ENCODE assay signal across 12 mouse cellular contexts in genomic region chr17:12162824-12163223, GRCm38 (mm10). TPM values are rescaled to one million over a fixed set of nuclear protein-coding genes. Genes with fewer than 3 reads are reported as not detected.
DNase-seq lines count a peak whose midpoint lies in the region; ATAC-seq and TF ChIP-seq lines count a peak whose summit lies in the region.
"Had no signal": no experiment of that assay in that cellular context is flagged by ENCODE, and none has a peak within 500 bp of the region (broad histone marks: within the 10 kb centered on the region; RNA-seq: fewer than 3 reads in every experiment).

No protein-coding gene starts in this region.

- no peaks in the 10 kb centered on the region for H3K27me3 ChIP-seq in hindbrain, embryonic 12.5 days
- no peaks in the 10 kb centered on the region for H3K27me3 ChIP-seq in hindbrain, embryonic 11.5 days (ENCODE audit: control insufficient read depth, insufficient read depth, low read length)
- H3K27me3 ChIP-seq in spleen, adult 2 months (ENCODE audit: control insufficient read depth, insufficient read depth, low read length) = no peaks in the 10 kb centered on the region
- no peaks in the 10 kb centered on the region for H3K27me3 ChIP-seq in embryonic facial prominence, embryonic 12.5 days

- no peak for TF ChIP-seq CTCF in spleen, adult 2 months (IDR thresholded peaks at IDR 0.05; ENCODE audit: extremely low read depth, insufficient read depth, insufficient read length, insufficient replicate concordance)

- WGBS in hindbrain, embryonic 12.5 days = 74% methylated on average over 4 of the region's 4 CpGs
- 83% methylated on average over 4 of the region's 4 CpGs for WGBS in hindbrain, embryonic 11.5 days
- WGBS in spleen, adult 2 months = 67% methylated on average over 4 of the region's 4 CpGs
- 59% methylated on average over 4 of the region's 4 CpGs for WGBS in embryonic facial prominence, embryonic 12.5 days

- H3K4me2 ChIP-seq in hindbrain, embryonic 12.5 days (replicated peaks) = no peak overlapping the region
- H3K4me2 ChIP-seq in hindbrain, embryonic 11.5 days (replicated peaks; ENCODE audit: low read depth, low read length) = no peak overlapping the region
- H3K4me2 ChIP-seq in embryonic facial prominence, embryonic 12.5 days (replicated peaks) = no peak overlapping the region

- no peak for ATAC-seq in hindbrain, embryonic 12.5 days (ENCODE audit: low FRiP score)
- no peak for ATAC-seq in hindbrain, embryonic 11.5 days (ENCODE audit: low FRiP score)
- peak; percentile 48; the same call in 1 of the 2 replicates for ATAC-seq in embryonic facial prominence, embryonic 12.5 days (ENCODE audit: insufficient number of reproducible peaks, insufficient read depth, low FRiP score, low TSS enrichment)
- no peak for ATAC-seq in monocyte, adult 5-6 weeks (replicated peaks; ENCODE audit: insufficient number of reproducible peaks, low FRiP score, low TSS enrichment, poor library complexity, severe bottlenecking)

- peak overlapping the region; percentile 9; the same call in 1 of the 2 replicates for H3K27ac ChIP-seq in hindbrain, embryonic 12.5 days
- H3K27ac ChIP-seq in hindbrain, embryonic 11.5 days (ENCODE audit: low read depth, low read length) = no peak overlapping the region; the same call in 1 of the 2 replicates
- H3K27ac ChIP-seq in spleen, adult 2 months (ENCODE audit: insufficient read depth, low read length) = 0 out of 2 replicates have a peak overlapping the region, but pooled peaks have one; percentile 5
- no peak overlapping the region for H3K27ac ChIP-seq in embryonic facial prominence, embryonic 12.5 days
- H3K27ac ChIP-seq: heart, adult 2 months; macrophage had no signal

- no peak overlapping the region for H3K4me3 ChIP-seq in hindbrain, embryonic 12.5 days
- no peak overlapping the region for H3K4me3 ChIP-seq in hindbrain, embryonic 11.5 days (ENCODE audit: low read depth, low read length)
- H3K4me3 ChIP-seq in spleen, adult 2 months (ENCODE audit: extremely low read depth, insufficient read depth, insufficient read length) = no peak overlapping the region
- no peak overlapping the region for H3K4me3 ChIP-seq in embryonic facial prominence, embryonic 12.5 days
- H3K4me3 ChIP-seq: heart, adult 2 months had no signal

- no peak for TF ChIP-seq POLR2A in spleen, adult 2 months (IDR thresholded peaks at IDR 0.05; ENCODE audit: low read depth, low read length)

- no peak overlapping the region; the same call in 1 of the 2 replicates for H3K9ac ChIP-seq in hindbrain, embryonic 12.5 days
- no peak overlapping the region for H3K9ac ChIP-seq in hindbrain, embryonic 11.5 days (ENCODE audit: low read depth, low read length)
- H3K9ac ChIP-seq in embryonic facial prominence, embryonic 12.5 days = no peak overlapping the region

- H3K4me1 ChIP-seq in hindbrain, embryonic 12.5 days = peaks cover 18% of the 10 kb centered on the region
- 0 out of 2 replicates have a peak, but pooled peaks cover 2% of the 10 kb centered on the region for H3K4me1 ChIP-seq in hindbrain, embryonic 11.5 days (replicated peaks; ENCODE audit: control insufficient read depth, insufficient read depth, low read length)
- H3K4me1 ChIP-seq in spleen, adult 2 months (ENCODE audit: control insufficient read depth, insufficient read depth, insufficient read length) = peaks cover 50% of the 10 kb centered on the region; the same call in 1 of the 2 replicates
- H3K4me1 ChIP-seq in embryonic facial prominence, embryonic 12.5 days = peaks cover 23% of the 10 kb centered on the region

- 0 out of 2 replicates have a peak, but pooled peaks cover 8% of the 10 kb centered on the region for H3K36me3 ChIP-seq in hindbrain, embryonic 12.5 days
- H3K36me3 ChIP-seq in hindbrain, embryonic 11.5 days (ENCODE audit: control insufficient read depth, insufficient read depth, low read length) = no peaks in the 10 kb centered on the region
- H3K36me3 ChIP-seq in spleen, adult 2 months (ENCODE audit: control insufficient read depth, insufficient read depth, low read length) = no peaks in the 10 kb centered on the region
- H3K36me3 ChIP-seq in embryonic facial prominence, embryonic 12.5 days = 0 out of 2 replicates have a peak, but pooled peaks cover 8% of the 10 kb centered on the region

- no peaks in the 10 kb centered on the region for H3K9me3 ChIP-seq in hindbrain, embryonic 12.5 days (replicated peaks)
- H3K9me3 ChIP-seq in hindbrain, embryonic 11.5 days (ENCODE audit: control insufficient read depth, low read length) = no peaks in the 10 kb centered on the region
- no peaks in the 10 kb centered on the region for H3K9me3 ChIP-seq in embryonic facial prominence, embryonic 12.5 days

- no peak for DNase-seq in hindbrain, embryonic 11.5 days (ENCODE audit: low spot score)
- DNase-seq in spleen, adult 2 months (ENCODE audit: low read depth in 1 of 2, low spot score in 2 of 2) = no peak
- DNase-seq in spleen, postnatal 10 days (ENCODE audit: low spot score in 2 of 2) = no peak
- DNase-seq in urinary bladder, postnatal 10 days (ENCODE audit: low spot score) = no peak
- DNase-seq: cerebellum, postnatal 36 days; heart, adult 2 months; kidney, adult 8-10 months; thymus, adult 2 months had no signal

RNA-seq across cellular contexts. Expression of gene Agpat4, which starts 44.3 kb away (rescaled TPM):
- polyA plus RNA-seq in hindbrain, embryonic 12.5 days (2016; fragmentation: Nextera tagmentation; extraction: Ambion mirVana) = 45.0 and 45.1 TPM in 2 replicates
- 23.9 and 28.5 TPM in 2 replicates for polyA plus RNA-seq in hindbrain, embryonic 11.5 days (2014; fragmentation: Nextera tagmentation; extraction: Ambion mirVana)
- polyA plus RNA-seq in spleen, adult 2 months (2012; rRNA removed) = 14.4 and 16.1 TPM in 2 replicates
- polyA plus RNA-seq in embryonic facial prominence, embryonic 12.5 days (2016; fragmentation: Nextera tagmentation; extraction: Ambion mirVana) = 42.6 and 44.7 TPM in 2 replicates
- 110 to 154 TPM (median 150 TPM) in 3 replicates for total RNA-seq in monocyte, adult 5-6 weeks (2017)

Comparison
In these comparisons a context has a peak if more than half of its experiments do, and no peak if none do; other contexts are left out.
1. H3K27ac ChIP-seq: peak in hindbrain, embryonic 12.5 days (single experiment) and spleen, adult 2 months (single experiment); none in hindbrain, embryonic 11.5 days (single experiment) and embryonic facial prominence, embryonic 12.5 days (single experiment).